Mouse (Mus musculus) CH12.LX (cell line): ENCODE measurements around the gene Mmd. TPM values are rescaled to one million over a fixed set of nuclear protein-coding genes. Genes with fewer than 3 reads are reported as not detected.

Experiments used
- DNase-seq: peaks from one replicate; pipeline ENCODE4 v3.0.0-alpha.2; 2013; ENCODE audit errors: extremely low read depth
- H3K27ac ChIP-seq: 2 replicates; pipeline ENCODE4 v1.5.1; 2012; ENCODE audit warnings: low read depth, mild to moderate bottlenecking, control low read depth, moderate library complexity; ENCODE audit not compliant: insufficient read depth
- H3K27me3 ChIP-seq: replicated peaks from 2 replicates; pipeline ENCODE3; 2012; ENCODE audit warnings: inconsistent platforms
- H3K36me3 ChIP-seq, 2 experiments: replicated peaks in 1 of 2; 2 replicates each; pipeline versions ENCODE3 to v1.6.1; 2012; ENCODE audit warnings: inconsistent platforms in 1 of 2, low read length in 1 of 2, mild to moderate bottlenecking in 1 of 2, mixed read lengths in 1 of 2, moderate library complexity in 1 of 2; ENCODE audit not compliant: control insufficient read depth in 1 of 2, insufficient read depth in 1 of 2
- H3K4me1 ChIP-seq, 2 experiments: 2 replicates each; pipeline ENCODE4 v1.6.1; 2012; ENCODE audit warnings: inconsistent platforms in 1 of 2, moderate library complexity in 1 of 2; ENCODE audit not compliant: insufficient read depth in 2 of 2, control insufficient read depth in 1 of 2
- H3K4me2 ChIP-seq: 2 replicates; pipeline ENCODE4 v1.6.1; 2012; ENCODE audit warnings: low read depth, mild to moderate bottlenecking, control low read depth; ENCODE audit not compliant: poor library complexity, insufficient read depth, severe bottlenecking
- H3K4me3 ChIP-seq, 3 experiments: fragments of 150-350 bp in 1 of 3; sonication (generic) in 1 of 3; replicated peaks in 1 of 3; 2 replicates each; pipeline versions ENCODE3 to v1.5.1; 2011 to 2012; ENCODE audit warnings: low read depth in 2 of 3, low read length in 2 of 3, mild to moderate bottlenecking in 2 of 3, moderate library complexity in 2 of 3, control low read depth in 1 of 3, improper control_type of control experiment in 1 of 3, inconsistent platforms in 1 of 3, mixed read lengths in 1 of 3; ENCODE audit not compliant: poor library complexity in 1 of 3
- H3K79me2 ChIP-seq: replicated peaks from 2 replicates; pipeline ENCODE4 v1.6.1; 2012; ENCODE audit warnings: mild to moderate bottlenecking, moderate library complexity; ENCODE audit not compliant: control insufficient read depth, poor library complexity, insufficient read depth, severe bottlenecking; ENCODE audit errors: extremely low read depth
- H3K9ac ChIP-seq: 2 replicates; pipeline ENCODE4 v1.6.1; 2012; ENCODE audit warnings: low read depth, mild to moderate bottlenecking, control low read depth, moderate library complexity; ENCODE audit not compliant: insufficient read depth
- H3K9me3 ChIP-seq: replicated peaks from 2 replicates; pipeline ENCODE3; 2012; ENCODE audit warnings: low read length, inconsistent platforms, mixed read lengths
- CTCF ChIP-seq, 2 experiments: IDR thresholded peaks in 1 of 2; conservative IDR thresholded peaks in 1 of 2; 2 replicates each; pipeline ENCODE4 v1.5.1; 2011 to 2012; ENCODE audit warnings: low read depth in 2 of 2, low read length in 2 of 2, improper control_type of control experiment in 1 of 2, inconsistent platforms in 1 of 2, mild to moderate bottlenecking in 1 of 2, moderate library complexity in 1 of 2
- ELF1 ChIP-seq: IDR thresholded peaks from 2 replicates; pipeline ENCODE4 v1.6.1; 2014; ENCODE audit warnings: low read depth, mild to moderate bottlenecking, inconsistent platforms, low read length, improper control_type of control experiment
- EP300 ChIP-seq: IDR thresholded peaks from 2 replicates; pipeline ENCODE4 v1.6.1; 2011; ENCODE audit warnings: low read length, improper control_type of control experiment
- IRF4 ChIP-seq: IDR thresholded peaks from 2 replicates; pipeline ENCODE4 v1.6.1; 2014; ENCODE audit warnings: low read depth, mild to moderate bottlenecking, inconsistent platforms, low read length, improper control_type of control experiment
- JUN ChIP-seq: IDR thresholded peaks from 2 replicates; pipeline ENCODE4 v1.6.1; 2011; ENCODE audit warnings: low read depth, mild to moderate bottlenecking, low read length, improper control_type of control experiment, moderate library complexity; ENCODE audit not compliant: insufficient read depth
- MAFK ChIP-seq: IDR thresholded peaks from 2 replicates; pipeline ENCODE4 v1.6.1; 2011; ENCODE audit warnings: low read length, improper control_type of control experiment; ENCODE audit not compliant: insufficient replicate concordance
- MAZ ChIP-seq: IDR thresholded peaks from 2 replicates; pipeline ENCODE4 v1.6.1; 2012; ENCODE audit warnings: low read depth, mild to moderate bottlenecking, inconsistent platforms, low read length, improper control_type of control experiment, moderate library complexity
- MEF2A ChIP-seq: IDR thresholded peaks from 2 replicates; pipeline ENCODE4 v1.6.1; 2014; ENCODE audit warnings: low read depth, mild to moderate bottlenecking, inconsistent platforms, low read length, improper control_type of control experiment, borderline replicate concordance
- POLR2AphosphoS2 ChIP-seq: IDR thresholded peaks from 2 replicates; pipeline ENCODE4 v1.6.1; 2011; ENCODE audit warnings: low read depth, low read length, improper control_type of control experiment
- RAD21 ChIP-seq: IDR thresholded peaks from 2 replicates; pipeline ENCODE4 v1.6.1; 2011; ENCODE audit warnings: low read depth, mild to moderate bottlenecking, low read length, improper control_type of control experiment, moderate library complexity
- RCOR1 ChIP-seq: conservative IDR thresholded peaks from 2 replicates; pipeline ENCODE4 v1.6.1; 2012; ENCODE audit warnings: low read depth, mild to moderate bottlenecking, inconsistent platforms, low read length, improper control_type of control experiment
- TBP ChIP-seq: conservative IDR thresholded peaks from 2 replicates; pipeline ENCODE4 v1.6.1; 2011; ENCODE audit warnings: low read depth, low read length, improper control_type of control experiment
- TCF12 ChIP-seq: IDR thresholded peaks from 2 replicates; pipeline ENCODE4 v1.6.1; 2014; ENCODE audit warnings: low read depth, mild to moderate bottlenecking, inconsistent platforms, low read length, improper control_type of control experiment
- USF2 ChIP-seq: conservative IDR thresholded peaks from 2 replicates; pipeline ENCODE4 v1.6.1; 2011; ENCODE audit warnings: low read depth, low read length, improper control_type of control experiment
- ZC3H11A ChIP-seq: IDR thresholded peaks from 2 replicates; pipeline ENCODE4 v1.6.1; 2012; ENCODE audit warnings: low read depth, mild to moderate bottlenecking, inconsistent platforms, low read length, improper control_type of control experiment
- ZMIZ1 ChIP-seq: IDR thresholded peaks from 2 replicates; pipeline ENCODE4 v1.6.1; 2012; ENCODE audit warnings: low read depth, mild to moderate bottlenecking, inconsistent platforms, low read length, improper control_type of control experiment
- dilution Hi-C: fragments of 300-500 bp; cut with MboI; formaldehyde crosslinking; loops from 2 replicates; pipeline ENCODE4 v1.14.3; 2020; ENCODE audit warnings: low sequenced_read_pairs; ENCODE audit not compliant: extremely low pct_unique_long_range_greater_than_20kb, extremely low pct_ligation_motif_present
- in situ Hi-C: fragments of 300-500 bp; cut with MboI; formaldehyde crosslinking; loops from 3 replicates; pipeline ENCODE4 v1.14.3; 2019; ENCODE audit warnings: low sequenced_read_pairs, low pct_ligation_motif_present, low pct_unique_long_range_greater_than_20kb, mixed read lengths
- polyA plus RNA-seq: library from polyadenylated mRNA; unstranded; fragments of >175 nt; gene quantifications from 2 replicates; pipeline ENCODE4 v1.2.1, GENCODE M21; 2012; ENCODE audit warnings: low read depth; ENCODE audit not compliant: insufficient read length
- total RNA-seq, 2 experiments: library from RNA; depleted of rRNA; stranded (reverse); fragments of 300-350 nt in 1 of 2; fragments of >200 nt in 1 of 2; gene quantifications; 2 replicates each; pipeline ENCODE4 v1.2.3; 2012 to 2014

The Mmd gene
- total and polyA plus RNA-seq, 3 experiments = 10.3 to 60.4 (median 39.8) TPM

GRCm38 (mm10) chr11:90292766-90293165, 43.5 kb downstream of the Mmd start:
- Histone ChIP-seq H3K79me2 (no peaks in the 10 kb centered on the region), H3K36me3 (no peaks in the 10 kb centered on the region), H3K4me3 (no peak overlapping the region), H3K9me3 (no peaks in the 10 kb centered on the region), H3K27ac (no peak overlapping the region), H3K9ac (no peak overlapping the region), H3K27me3 (no peaks in the 10 kb centered on the region), H3K4me1 (no peaks in the 10 kb centered on the region; a peak in 1 of 4 replicates), H3K4me2 (no peak overlapping the region)
- TF ChIP-seq ZMIZ1 = no peak
- dilution Hi-C loops (no loop called here), in situ Hi-C loops (no loop called here)
- no peak for DNase-seq

- Histone ChIP-seq H3K27ac (no peak overlapping the region), H3K79me2 (no peaks in the 10 kb centered on the region), H3K4me2 (no peak overlapping the region), H3K36me3 (no peaks in the 10 kb centered on the region), H3K9me3 (no peaks in the 10 kb centered on the region), H3K27me3 (no peaks in the 10 kb centered on the region), H3K4me3 (no peak overlapping the region), H3K4me1 (no peaks in the 10 kb centered on the region; a peak in 1 of 4 replicates), H3K9ac (no peak overlapping the region)
- dilution Hi-C loops = no loop called here
- no peak for TF ChIP-seq MEF2A
- in situ Hi-C loops = no loop called here
- no peak for DNase-seq
Observed at GRCm38 (mm10) chr11:90294622-90295021, 45.4 kb downstream of the Mmd start.

DNA sequence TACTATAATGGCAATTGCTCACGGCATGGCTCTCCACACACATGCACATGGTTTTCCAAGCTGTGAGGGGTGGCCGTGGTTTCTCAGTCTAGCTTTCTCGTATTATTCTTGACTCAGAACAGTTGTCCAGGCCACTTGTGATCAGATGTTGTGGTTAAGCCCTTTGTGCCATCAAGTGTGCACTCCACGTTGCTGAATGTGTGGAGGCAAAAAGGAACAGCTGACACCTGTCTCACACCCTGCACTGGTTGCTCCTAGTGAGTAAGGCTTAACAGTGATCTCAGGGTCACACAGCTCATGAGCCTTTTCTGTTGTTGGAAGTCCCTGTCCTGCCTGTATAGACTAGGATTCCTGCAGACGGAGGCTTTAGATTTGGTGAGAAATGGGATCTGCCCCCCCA, 56.8 kb downstream of the Mmd start:
- in situ Hi-C loops = loop anchor here (5.0 kb wide), 1 partner anchor 311 kb away; no protein-coding TSS in a partner anchor
- dilution Hi-C loops = no loop called here
- no peak for DNase-seq

More for the DNA sequence above, 56.8 kb downstream of the Mmd start:
- Histone ChIP-seq H3K27me3 (no peaks in the 10 kb centered on the region), H3K4me1 (no peaks in the 10 kb centered on the region), H3K9me3 (peaks cover 3% of the 10 kb centered on the region), H3K36me3 (no peaks in the 10 kb centered on the region), H3K27ac (no peak overlapping the region), H3K79me2 (no peaks in the 10 kb centered on the region), H3K9ac (no peak overlapping the region)
- TF ChIP-seq POLR2AphosphoS2 = no peak
- no peak for TF ChIP-seq TCF12
- no peak for TF ChIP-seq RAD21
- no peak for TF ChIP-seq MAZ
- no peak for TF ChIP-seq ZMIZ1
- no peak for TF ChIP-seq RCOR1
- no peak for TF ChIP-seq CTCF (conservative IDR thresholded peaks at IDR 0.05 in 1 of 2, IDR thresholded peaks at IDR 0.05 in 1 of 2; ENCODE audit: low read depth in 2 of 2, low read length in 2 of 2)
- TF ChIP-seq JUN = no peak
- no peak for TF ChIP-seq IRF4
- no peak for TF ChIP-seq MAFK
- no peak for TF ChIP-seq ZC3H11A
- no peak for TF ChIP-seq EP300
- TF ChIP-seq USF2 = no peak
- TF ChIP-seq ELF1 = no peak
- TF ChIP-seq TBP = no peak
- TF ChIP-seq MEF2A = no peak
- TF ChIP-seq, all 38 proteins: peak for 0
- H3K4me3 ChIP-seq = no peak overlapping the region
- no peak overlapping the region for H3K4me2 ChIP-seq
